Mouse (Mus musculus) neural tube, embryonic 11.5 days (tissue): ENCODE data around the gene Hsp90ab1. TPM values are rescaled to one million over a fixed set of nuclear protein-coding genes. Genes with fewer than 3 reads are reported as not detected.

Experiments used
- ATAC-seq: fragments of 200-750 bp; cut with Nextera tagmentation; 2 replicates; pipeline ENCODE4 v1.8.0; 2017; ENCODE audit warnings: moderate number of reproducible peaks, mild to moderate bottlenecking, moderate TSS enrichment, moderate library complexity; ENCODE audit not compliant: insufficient read depth, low FRiP score, low TSS enrichment
- DNase-seq: peaks from one replicate; pipeline ENCODE4 v3.0.0-alpha.2; 2015; ENCODE audit warnings: low spot score
- H3K27ac ChIP-seq: fragments of 300-500 bp; sonication (generic); 2 replicates; pipeline ENCODE4 v1.5.1; 2014; ENCODE audit warnings: low read depth, mild to moderate bottlenecking, low read length
- H3K27me3 ChIP-seq: fragments of 300-500 bp; sonication (generic); 2 replicates; pipeline ENCODE4 v1.6.1; 2014; ENCODE audit warnings: mild to moderate bottlenecking, low read length, mixed read lengths; ENCODE audit not compliant: control insufficient read depth, insufficient read depth
- H3K36me3 ChIP-seq: fragments of 300-500 bp; sonication (generic); 2 replicates; pipeline ENCODE4 v1.6.1; 2014; ENCODE audit warnings: mild to moderate bottlenecking, low read length, moderate library complexity, mixed read lengths; ENCODE audit not compliant: control insufficient read depth, insufficient read depth
- H3K4me1 ChIP-seq: fragments of 300-500 bp; sonication (generic); 2 replicates; pipeline ENCODE4 v1.6.1; 2014; ENCODE audit warnings: low read length, mixed read lengths; ENCODE audit not compliant: control insufficient read depth, insufficient read depth
- H3K4me2 ChIP-seq: fragments of 300-500 bp; sonication (generic); 2 replicates; pipeline ENCODE4 v1.6.1; 2014; ENCODE audit warnings: low read depth, mild to moderate bottlenecking, moderate library complexity
- H3K4me3 ChIP-seq: fragments of 300-500 bp; sonication (generic); 2 replicates; pipeline ENCODE4 v1.5.1; 2014; ENCODE audit warnings: low read depth, low read length
- H3K9ac ChIP-seq: fragments of 300-500 bp; sonication (generic); 2 replicates; pipeline ENCODE4 v1.6.1; 2014; ENCODE audit warnings: mild to moderate bottlenecking, low read length
- H3K9me3 ChIP-seq: fragments of 300-500 bp; sonication (generic); 2 replicates; pipeline ENCODE4 v1.6.1; 2016; ENCODE audit warnings: low read length; ENCODE audit not compliant: control insufficient read depth
- WGBS: fragments of 180-500 bp; shearing (Covaris S2); extraction: QIAGEN DNeasy Blood & Tissue Kit; methylation state at CpG from one replicate; pipeline ENCODE4 v1.1.7; 2014; 5-methylcytosine and 5-hydroxymethylcytosine counted together
- polyA plus RNA-seq: library from polyadenylated mRNA; unstranded; fragments of >200 nt; fragmentation: Nextera tagmentation; extraction: Ambion mirVana; gene quantifications from 2 replicates; pipeline ENCODE4 v1.2.1, GENCODE M21; 2014

Hsp90ab1 gene
- polyA plus RNA-seq, 1 experiment from 2014 or later: 1,823 TPM

- H3K4me3 ChIP-seq: no peak overlapping the region
- DNase-seq (peak; percentile 81), ATAC-seq (peak; percentile 55)
- 33% methylated on average over 14 of the region's 14 CpGs for WGBS
- H3K4me1 ChIP-seq: peaks cover 8% of the 10 kb centered on the region; the same call in 1 of the 2 replicates
- H3K36me3 ChIP-seq: no peaks in the 10 kb centered on the region
- H3K9ac ChIP-seq: no peak overlapping the region
- H3K9me3 ChIP-seq: no peaks in the 10 kb centered on the region
- peak overlapping the region; percentile 34; the same call in 1 of the 2 replicates for H3K27ac ChIP-seq
- no peak overlapping the region for H3K4me2 ChIP-seq
- H3K27me3 ChIP-seq: no peaks in the 10 kb centered on the region
Measured at GRCm38 (mm10) chr17:45584939-45585678, 12.0 kb upstream of the Hsp90ab1 start.

- Histone ChIP-seq H3K36me3 (no peaks in the 10 kb centered on the region), H3K4me1 (peaks cover 8% of the 10 kb centered on the region; the same call in 1 of the 2 replicates), H3K27ac (0 out of 2 replicates have a peak overlapping the region, but pooled peaks have one; percentile 34), H3K9me3 (no peaks in the 10 kb centered on the region), H3K4me2 (no peak overlapping the region), H3K9ac (no peak overlapping the region), H3K4me3 (no peak overlapping the region), H3K27me3 (no peaks in the 10 kb centered on the region)
- ATAC-seq (peak; percentile 14; the same call in 1 of the 2 replicates), DNase-seq (no peak)
- 43% methylated on average over 12 of the region's 12 CpGs for WGBS
Measured at GRCm38 (mm10) chr17:45584096-45584896, 11.2 kb upstream of the Hsp90ab1 start.

- H3K27ac ChIP-seq: no peak overlapping the region
- no peak overlapping the region for H3K4me3 ChIP-seq
- DNase-seq (no peak), ATAC-seq (no peak)
- no peaks in the 10 kb centered on the region for H3K9me3 ChIP-seq
- 75% methylated on average over 6 of the region's 6 CpGs for WGBS
- no peaks in the 10 kb centered on the region for H3K27me3 ChIP-seq
- H3K9ac ChIP-seq: no peak overlapping the region
- peaks cover 8% of the 10 kb centered on the region; the same call in 1 of the 2 replicates for H3K4me1 ChIP-seq
- no peaks in the 10 kb centered on the region for H3K36me3 ChIP-seq
- H3K4me2 ChIP-seq: no peak overlapping the region
Measured at GRCm38 (mm10) chr17:45582715-45583355, 9.8 kb upstream of the Hsp90ab1 start.

GRCm38 (mm10) chr17:45582188-45582587 lies 9.1 kb upstream of the Hsp90ab1 start:
- Histone ChIP-seq H3K4me1 (peaks cover 8% of the 10 kb centered on the region; the same call in 1 of the 2 replicates), H3K4me2 (no peak overlapping the region), H3K27ac (no peak overlapping the region), H3K36me3 (no peaks in the 10 kb centered on the region), H3K9ac (no peak overlapping the region), H3K27me3 (no peaks in the 10 kb centered on the region), H3K4me3 (no peak overlapping the region), H3K9me3 (no peaks in the 10 kb centered on the region)
- WGBS: 92% methylated on average over 6 of the region's 6 CpGs
- DNase-seq (no peak), ATAC-seq (no peak)

- Histone ChIP-seq H3K4me1 (peaks cover 8% of the 10 kb centered on the region; the same call in 1 of the 2 replicates), H3K4me3 (no peak overlapping the region), H3K4me2 (no peak overlapping the region), H3K36me3 (no peaks in the 10 kb centered on the region), H3K27ac (no peak overlapping the region), H3K9ac (no peak overlapping the region), H3K27me3 (no peaks in the 10 kb centered on the region), H3K9me3 (no peaks in the 10 kb centered on the region)
- DNase-seq (peak; percentile 74), ATAC-seq (no peak)
- 23% methylated on average over 2 of the region's 2 CpGs for WGBS
Measured at GRCm38 (mm10) chr17:45581567-45581983, 8.5 kb upstream of the Hsp90ab1 start.

GRCm38 (mm10) chr17:45580958-45581477 lies 7.9 kb upstream of the Hsp90ab1 start:
- no peak for DNase-seq
- ATAC-seq: no peak

GRCm38 (mm10) chr17:45579554-45579953 lies 6.5 kb upstream of the Hsp90ab1 start:
- 82% methylated on average over 4 of the region's 4 CpGs for WGBS
- peaks cover 9% of the 10 kb centered on the region for H3K4me1 ChIP-seq
- no peak overlapping the region for H3K9ac ChIP-seq

More at GRCm38 (mm10) chr17:45580958-45581477, 7.9 kb upstream of the Hsp90ab1 start:
- Histone ChIP-seq H3K4me1 (peaks cover 8% of the 10 kb centered on the region; the same call in 1 of the 2 replicates), H3K4me3 (no peak overlapping the region), H3K9me3 (no peaks in the 10 kb centered on the region), H3K36me3 (no peaks in the 10 kb centered on the region), H3K9ac (no peak overlapping the region), H3K27me3 (no peaks in the 10 kb centered on the region), H3K4me2 (no peak overlapping the region), H3K27ac (no peak overlapping the region)
- WGBS: 43% methylated on average over 12 of the region's 12 CpGs

GRCm38 (mm10) chr17:45578843-45579242 lies 5.8 kb upstream of the Hsp90ab1 start:
- no peak overlapping the region for H3K4me2 ChIP-seq
- DNase-seq (no peak), ATAC-seq (no peak)
- no peak overlapping the region for H3K4me3 ChIP-seq
- no peak overlapping the region for H3K27ac ChIP-seq
- H3K9ac ChIP-seq: no peak overlapping the region
- no peaks in the 10 kb centered on the region for H3K9me3 ChIP-seq
- H3K4me1 ChIP-seq: peaks cover 10% of the 10 kb centered on the region
- H3K36me3 ChIP-seq: no peaks in the 10 kb centered on the region
- H3K27me3 ChIP-seq: no peaks in the 10 kb centered on the region
- 75% methylated on average over 7 of the region's 7 CpGs for whole genome bisulfite sequencing

More at GRCm38 (mm10) chr17:45579554-45579953, 6.5 kb upstream of the Hsp90ab1 start:
- no peak for DNase-seq
- no peaks in the 10 kb centered on the region for H3K36me3 ChIP-seq
- H3K4me3 ChIP-seq: no peak overlapping the region
- no peak overlapping the region for H3K4me2 ChIP-seq
- H3K27me3 ChIP-seq: no peaks in the 10 kb centered on the region
- H3K9me3 ChIP-seq: no peaks in the 10 kb centered on the region
- H3K27ac ChIP-seq: no peak overlapping the region
- ATAC-seq: no peak
